Mouse (Mus musculus) kidney, embryonic 14.5 days (tissue): Measurements from ENCODE around the gene Phkb. TPM values are rescaled to one million over a fixed set of nuclear protein-coding genes. Genes with fewer than 3 reads are reported as not detected.
A peak's percentile ranks its signal among the peaks of the same experiment; 100 is the strongest.
"Not testable (repeated sequence)": the region's sequence is repeated elsewhere in the genome, so short reads cannot be mapped to it uniquely, and the experiment has no call there.

Experiments used
- ATAC-seq: fragments of 200-750 bp; cut with Nextera tagmentation; 2 replicates; pipeline ENCODE4 v1.8.0; 2017; ENCODE audit warnings: moderate number of reproducible peaks, mild to moderate bottlenecking, moderate TSS enrichment, moderate library complexity; ENCODE audit not compliant: low FRiP score, low TSS enrichment
- H3K27ac ChIP-seq: fragments of 300-500 bp; sonication (generic); 2 replicates; pipeline ENCODE4 v1.5.1; 2014; ENCODE audit warnings: low read depth, mild to moderate bottlenecking, low read length, moderate library complexity, mixed read lengths
- H3K27me3 ChIP-seq: fragments of 300-500 bp; sonication (generic); 2 replicates; pipeline ENCODE4 v1.6.1; 2014; ENCODE audit warnings: mild to moderate bottlenecking, low read length; ENCODE audit not compliant: control insufficient read depth, insufficient read depth
- H3K36me3 ChIP-seq: fragments of 300-500 bp; sonication (generic); 2 replicates; pipeline ENCODE4 v1.6.1; 2014; ENCODE audit warnings: low read length, mixed read lengths; ENCODE audit not compliant: control insufficient read depth, insufficient read depth
- H3K4me1 ChIP-seq: fragments of 300-500 bp; sonication (generic); 2 replicates; pipeline ENCODE4 v1.6.1; 2014; ENCODE audit warnings: low read length, mixed read lengths; ENCODE audit not compliant: control insufficient read depth, insufficient read depth
- H3K4me2 ChIP-seq: fragments of 300-500 bp; sonication (generic); replicated peaks from 2 replicates; pipeline ENCODE4 v1.6.1; 2014; ENCODE audit warnings: low read depth, mild to moderate bottlenecking, low read length
- H3K4me3 ChIP-seq: fragments of 300-500 bp; sonication (generic); 2 replicates; pipeline ENCODE4 v1.5.1; 2014; ENCODE audit warnings: mild to moderate bottlenecking, low read length
- H3K9ac ChIP-seq: fragments of 300-500 bp; sonication (generic); 2 replicates; pipeline ENCODE4 v1.6.1; 2014; ENCODE audit warnings: low read depth, mild to moderate bottlenecking, low read length, moderate library complexity
- H3K9me3 ChIP-seq: fragments of 300-500 bp; sonication (generic); 2 replicates; pipeline ENCODE4 v1.6.1; 2016; ENCODE audit warnings: low read length; ENCODE audit not compliant: control insufficient read depth
- WGBS: fragments of 180-500 bp; shearing (Covaris S2); extraction: QIAGEN DNeasy Blood & Tissue Kit; methylation state at CpG from one replicate; pipeline ENCODE4 v1.1.7; 2014; 5-methylcytosine and 5-hydroxymethylcytosine counted together
- polyA plus RNA-seq: library from polyadenylated mRNA; unstranded; fragments of >200 nt; fragmentation: Nextera tagmentation; extraction: Ambion mirVana; gene quantifications from 2 replicates; pipeline ENCODE4 v1.2.1, GENCODE M21; 2014

The Phkb gene
- 72.4 and 73.8 TPM in 2 replicates for polyA plus RNA-seq

GRCm38 (mm10) chr8:85840657-85841488 lies at the start of gene Phkb, which contains the start of gene Itfg1:
Gene Phkb, plus strand, starts transcription at chr8:85840959.
Gene Itfg1, minus strand, starts transcription at chr8:85840921.
- H3K27ac ChIP-seq = peak within 1 kb of the TSS; percentile 96
- peak within 1 kb of the TSS; percentile 75 for H3K4me2 ChIP-seq
- peaks cover 7% of the 10 kb centered on the region; the same call in 1 of the 2 replicates for H3K36me3 ChIP-seq
- peak within 1 kb of the TSS; percentile 93 for H3K4me3 ChIP-seq
- peak; percentile 98 for ATAC-seq
- no peaks in the 10 kb centered on the region for H3K4me1 ChIP-seq
- H3K9me3 ChIP-seq = no peaks in the 10 kb centered on the region
- peak within 1 kb of the TSS; percentile 90 for H3K9ac ChIP-seq
- WGBS = under 1% methylated on average over 53 of the region's 54 CpGs
- H3K27me3 ChIP-seq = no peaks in the 10 kb centered on the region

DNA sequence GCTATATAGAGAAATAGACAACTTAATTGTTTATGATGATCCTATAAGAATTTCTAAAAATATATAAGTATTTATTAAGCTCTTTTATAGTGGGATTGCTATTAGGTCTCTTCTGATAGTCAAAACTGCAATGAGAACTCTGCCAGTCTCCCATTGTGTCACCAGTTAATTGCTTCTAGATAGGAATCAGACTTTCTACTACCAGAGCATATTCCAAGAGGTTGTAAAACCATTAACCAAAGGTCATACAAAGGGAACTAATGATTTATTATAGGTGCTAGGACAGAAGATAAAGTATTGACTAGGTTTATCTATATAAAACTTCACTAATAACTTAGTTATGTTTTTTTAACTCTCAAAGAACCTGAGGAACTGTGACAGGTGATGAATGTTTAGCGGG lies 44.4 kb upstream of the Phkb start:
- H3K4me2 ChIP-seq, ATAC-seq, H3K36me3 ChIP-seq, H3K4me3 ChIP-seq, H3K27ac ChIP-seq, H3K4me1 ChIP-seq, H3K9ac ChIP-seq, H3K9me3 ChIP-seq, H3K27me3 ChIP-seq: not testable (repeated sequence)
- WGBS = 63% methylated on average over 1 of the region's 1 CpGs

DNA sequence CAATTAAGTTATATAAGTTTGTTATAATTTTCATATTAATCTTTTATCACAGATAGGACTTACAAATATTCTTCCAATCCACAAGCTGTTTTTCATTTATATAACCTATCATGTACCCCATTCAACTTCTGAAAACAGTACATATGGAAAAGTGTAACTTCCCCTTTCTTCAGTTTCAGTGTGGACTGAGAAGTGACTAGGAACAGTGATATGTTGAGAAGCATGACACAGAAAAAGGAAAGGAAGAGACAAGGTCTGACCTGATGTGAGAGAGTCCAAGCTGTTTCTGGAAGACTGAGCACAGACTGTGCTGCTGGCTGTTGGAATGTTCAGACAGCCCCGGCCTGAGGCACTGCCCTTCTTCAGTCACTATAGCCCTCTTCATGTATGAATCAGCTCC lies 40.6 kb upstream of the Phkb start:
- no peak overlapping the region for H3K4me3 ChIP-seq
- no peaks in the 10 kb centered on the region for H3K4me1 ChIP-seq
- 100% methylated on average over 1 of the region's 1 CpGs for WGBS

DNA sequence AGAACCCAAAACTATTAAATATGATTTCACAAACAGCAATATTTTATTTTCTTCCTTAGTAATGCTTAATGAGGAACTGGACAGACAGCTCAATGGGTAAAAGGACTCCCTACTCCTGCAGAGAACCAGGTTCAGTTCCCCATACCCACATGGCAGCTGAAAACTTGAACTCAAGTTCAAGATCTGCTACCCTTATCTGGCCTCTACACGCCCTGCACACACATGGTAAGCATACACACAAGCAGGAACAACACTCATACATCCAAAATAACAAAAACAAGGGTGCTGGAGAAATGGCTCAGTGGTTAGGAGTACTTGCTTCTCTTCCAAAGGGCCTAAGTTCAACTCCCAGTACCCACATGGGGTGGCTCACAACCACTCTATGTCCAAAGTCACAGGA lies 39.4 kb upstream of the Phkb start:
- WGBS = 94% methylated on average over 1 of the region's 1 CpGs
- no peak overlapping the region for H3K9ac ChIP-seq
- peaks cover 6% of the 10 kb centered on the region; the same call in 1 of the 2 replicates for H3K36me3 ChIP-seq
- H3K4me3 ChIP-seq = no peak overlapping the region
- H3K4me1 ChIP-seq = no peaks in the 10 kb centered on the region
- no peak overlapping the region for H3K4me2 ChIP-seq
- no peak overlapping the region for H3K27ac ChIP-seq
- ATAC-seq = no peak
- H3K27me3 ChIP-seq = no peaks in the 10 kb centered on the region
- H3K9me3 ChIP-seq = 0 out of 2 replicates have a peak, but pooled peaks cover 2% of the 10 kb centered on the region

More for the DNA sequence above, 40.6 kb upstream of the Phkb start:
- no peak overlapping the region for H3K9ac ChIP-seq
- no peak overlapping the region for H3K27ac ChIP-seq
- H3K4me2 ChIP-seq = no peak overlapping the region
- ATAC-seq = no peak
- H3K27me3 ChIP-seq = no peaks in the 10 kb centered on the region
- H3K9me3 ChIP-seq = 0 out of 2 replicates have a peak, but pooled peaks cover 2% of the 10 kb centered on the region
- peaks cover 4% of the 10 kb centered on the region; the same call in 1 of the 2 replicates for H3K36me3 ChIP-seq

GRCm38 (mm10) chr8:85813621-85814020 lies 27.1 kb upstream of the Phkb start:
- ATAC-seq = no peak
- no peak overlapping the region for H3K4me2 ChIP-seq
- no peaks in the 10 kb centered on the region for H3K4me1 ChIP-seq
- H3K9me3 ChIP-seq = no peaks in the 10 kb centered on the region
- peaks cover 3% of the 10 kb centered on the region; the same call in 1 of the 2 replicates for H3K36me3 ChIP-seq
- H3K9ac ChIP-seq = no peak overlapping the region
- H3K27me3 ChIP-seq = no peaks in the 10 kb centered on the region
- H3K27ac ChIP-seq = no peak overlapping the region
- no peak overlapping the region for H3K4me3 ChIP-seq

GRCm38 (mm10) chr8:85839916-85840656 lies 673 bp upstream of the Phkb start:
- peak overlapping the region; percentile 70 for H3K4me2 ChIP-seq
- H3K4me1 ChIP-seq = no peaks in the 10 kb centered on the region
- H3K4me3 ChIP-seq = peak overlapping the region; percentile 93
- H3K36me3 ChIP-seq = peaks cover 12% of the 10 kb centered on the region; the same call in 1 of the 2 replicates
- no peak for ATAC-seq
- WGBS = 1% methylated on average over 21 of the region's 21 CpGs
- H3K27me3 ChIP-seq = no peaks in the 10 kb centered on the region
- peak overlapping the region; percentile 90 for H3K9ac ChIP-seq
- H3K27ac ChIP-seq = peak overlapping the region; percentile 96
- H3K9me3 ChIP-seq = no peaks in the 10 kb centered on the region

GRCm38 (mm10) chr8:85841489-85841795 lies 683 bp downstream of the Phkb start:
- Histone ChIP-seq H3K4me2 (peak overlapping the region; percentile 75), H3K9ac (peak overlapping the region; percentile 90), H3K27me3 (no peaks in the 10 kb centered on the region), H3K4me3 (peak overlapping the region; percentile 93), H3K36me3 (peaks cover 6% of the 10 kb centered on the region; the same call in 1 of the 2 replicates), H3K27ac (peak overlapping the region; percentile 96; the same call in 1 of the 2 replicates), H3K4me1 (no peaks in the 10 kb centered on the region), H3K9me3 (no peaks in the 10 kb centered on the region)
- WGBS = under 1% methylated on average over 4 of the region's 4 CpGs
- no peak for ATAC-seq

- Histone ChIP-seq H3K36me3 (no peaks in the 10 kb centered on the region), H3K9ac (no peak overlapping the region), H3K4me2 (no peak overlapping the region), H3K4me1 (no peaks in the 10 kb centered on the region), H3K27ac (no peak overlapping the region), H3K27me3 (no peaks in the 10 kb centered on the region), H3K4me3 (no peak overlapping the region), H3K9me3 (no peaks in the 10 kb centered on the region)
- no peak for ATAC-seq
Observed at GRCm38 (mm10) chr8:85845887-85846286, 5.1 kb downstream of the Phkb start.
